Mouse (Mus musculus) thymus, postnatal 4 days (tissue): ENCODE measurements around the gene Psmd12.
"Not testable (repeated sequence)": the region's sequence is repeated elsewhere in the genome, so short reads cannot be mapped to it uniquely, and the experiment has no call there.

Experiments used
- DNase-seq: peaks from one replicate; pipeline ENCODE4 v3.0.0; 2021

The Psmd12 gene

DNA sequence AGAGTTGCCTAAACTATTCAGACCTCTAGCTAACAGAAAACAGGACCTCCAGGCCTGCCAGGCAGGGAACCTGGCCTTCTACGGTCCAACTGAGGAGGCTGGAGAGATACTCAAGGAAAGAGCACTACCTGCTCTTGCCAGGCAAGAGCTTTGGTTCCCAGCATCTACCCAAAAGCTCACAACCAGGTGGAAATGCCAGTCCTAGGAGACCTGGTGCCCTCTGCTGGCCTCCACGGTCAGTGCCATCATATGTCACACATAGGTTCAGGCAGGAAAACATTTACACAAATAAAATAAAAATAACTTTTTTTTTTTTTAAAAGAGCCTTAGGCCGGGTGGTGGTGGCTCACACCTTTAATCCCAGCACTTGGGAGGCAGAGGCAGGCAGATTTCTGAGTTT is 16.8 kb upstream of the Psmd12 start:
- peak; percentile 71 for DNase-seq

DNA sequence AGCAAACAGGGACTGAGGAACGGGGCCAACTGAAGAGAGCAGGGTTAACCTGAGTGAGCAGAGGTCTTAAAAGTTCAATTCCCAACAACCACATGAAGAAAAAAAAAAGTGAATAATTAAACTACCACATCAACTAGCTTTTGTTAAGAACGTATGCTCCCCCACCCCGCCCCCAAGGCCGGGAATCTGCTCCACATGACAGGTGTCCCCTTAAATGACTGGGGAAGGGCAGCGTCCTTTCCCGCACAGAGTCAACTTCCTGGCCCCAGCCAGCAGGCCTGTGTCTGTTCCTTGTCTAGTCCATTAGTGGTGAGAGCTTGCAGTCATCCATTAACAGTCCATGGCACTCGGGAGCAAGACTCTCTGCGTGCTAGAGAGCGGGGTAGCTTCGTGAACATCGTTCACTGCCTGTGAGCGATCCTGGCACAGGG is 16.0 kb upstream of the Psmd12 start:
- no peak for DNase-seq

DNA sequence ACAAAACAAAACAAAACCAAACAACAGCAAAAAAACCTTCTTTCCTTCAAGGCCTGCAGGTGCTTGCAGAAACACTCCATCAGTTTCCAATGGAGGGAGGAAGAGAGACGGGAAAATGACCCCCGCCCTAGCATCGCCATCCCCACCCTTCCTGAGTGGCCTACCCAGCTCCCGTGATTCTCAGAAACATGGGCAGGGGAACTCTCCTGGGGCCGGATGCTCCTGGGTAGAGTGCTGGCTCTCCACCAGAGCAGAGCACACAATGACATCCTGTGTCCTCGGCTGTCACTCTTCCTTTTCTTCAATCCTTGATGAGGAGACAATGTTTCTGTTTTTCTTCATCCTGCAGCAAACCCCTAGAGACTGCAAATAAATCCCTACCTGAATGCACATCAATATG is 15.1 kb upstream of the Psmd12 start:
- DNase-seq: peak; percentile 51

DNA sequence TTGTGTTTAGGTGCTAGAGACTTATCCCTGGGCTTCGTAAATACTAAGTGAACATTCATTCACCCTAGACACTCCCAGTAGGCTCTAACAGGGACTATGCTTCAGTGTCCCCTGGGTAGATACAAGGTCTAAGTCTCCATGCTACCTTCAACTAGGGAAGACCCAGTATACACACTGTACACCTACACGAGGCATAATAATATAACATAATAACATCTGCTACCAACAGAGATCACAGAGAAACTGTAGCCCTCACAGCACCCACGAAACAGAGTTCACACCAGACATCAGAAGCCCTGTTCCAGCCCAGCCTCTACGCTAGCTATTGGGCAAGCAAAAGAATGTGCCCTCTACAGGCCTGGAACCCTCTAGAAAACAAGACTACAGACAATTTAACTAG is 14.2 kb upstream of the Psmd12 start:
- DNase-seq: no peak

DNA sequence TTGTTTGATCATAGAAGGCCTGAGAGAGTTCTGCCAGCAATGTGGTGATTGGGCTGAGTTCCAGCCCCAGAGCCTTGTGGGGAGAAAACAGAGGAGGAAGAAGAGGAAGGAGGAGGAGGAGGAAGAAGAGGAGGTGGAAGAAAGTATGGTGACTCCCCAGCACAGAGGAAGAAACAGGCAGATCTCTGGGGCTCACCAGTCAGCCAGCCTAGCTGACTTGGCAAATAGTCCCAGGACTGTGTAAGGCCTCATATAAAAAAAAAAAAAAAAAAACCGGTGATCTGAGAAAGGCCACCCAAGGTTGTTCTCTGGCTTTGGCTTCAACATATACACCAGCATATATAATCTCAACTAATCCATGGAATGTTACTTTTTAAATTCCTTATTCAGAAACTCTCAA is 13.3 kb upstream of the Psmd12 start:
- DNase-seq: no peak

DNA sequence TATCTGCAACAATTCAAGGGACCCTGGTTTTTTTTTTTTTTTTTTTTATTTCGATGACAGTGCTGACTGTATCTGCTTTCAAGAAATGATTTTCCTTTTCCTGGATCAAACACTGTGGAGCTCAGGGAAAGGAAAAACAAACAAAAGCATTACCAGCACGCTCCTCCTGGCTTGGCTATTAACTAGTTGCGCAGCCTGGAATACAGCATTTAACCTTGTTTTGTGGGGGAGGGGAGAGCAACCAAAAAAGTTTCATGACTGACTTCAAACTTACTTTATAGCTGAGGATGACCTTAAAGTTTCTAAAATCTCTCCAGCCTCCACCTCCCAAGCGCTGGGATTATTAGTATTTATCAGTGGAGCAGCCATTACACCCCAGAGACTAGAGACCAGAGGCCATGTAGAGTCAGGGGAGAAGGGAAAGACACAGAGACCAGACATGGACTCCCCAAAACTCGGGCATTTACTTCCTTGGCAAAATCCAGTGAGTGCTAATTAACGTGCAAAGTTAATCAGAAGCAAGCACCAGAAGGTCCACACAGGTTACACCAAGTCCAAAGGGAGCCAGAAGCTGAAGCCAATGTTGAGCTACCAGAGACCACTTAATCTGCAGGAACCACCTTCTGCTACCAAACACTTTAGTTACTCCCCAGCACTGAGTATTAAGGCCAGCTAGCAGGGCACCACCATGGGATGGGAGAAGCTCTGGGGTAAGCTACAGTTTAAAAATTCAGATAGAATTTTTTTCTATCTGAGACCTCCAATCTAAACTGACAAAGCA is 12.5 kb upstream of the Psmd12 start:
- no peak for DNase-seq

DNA sequence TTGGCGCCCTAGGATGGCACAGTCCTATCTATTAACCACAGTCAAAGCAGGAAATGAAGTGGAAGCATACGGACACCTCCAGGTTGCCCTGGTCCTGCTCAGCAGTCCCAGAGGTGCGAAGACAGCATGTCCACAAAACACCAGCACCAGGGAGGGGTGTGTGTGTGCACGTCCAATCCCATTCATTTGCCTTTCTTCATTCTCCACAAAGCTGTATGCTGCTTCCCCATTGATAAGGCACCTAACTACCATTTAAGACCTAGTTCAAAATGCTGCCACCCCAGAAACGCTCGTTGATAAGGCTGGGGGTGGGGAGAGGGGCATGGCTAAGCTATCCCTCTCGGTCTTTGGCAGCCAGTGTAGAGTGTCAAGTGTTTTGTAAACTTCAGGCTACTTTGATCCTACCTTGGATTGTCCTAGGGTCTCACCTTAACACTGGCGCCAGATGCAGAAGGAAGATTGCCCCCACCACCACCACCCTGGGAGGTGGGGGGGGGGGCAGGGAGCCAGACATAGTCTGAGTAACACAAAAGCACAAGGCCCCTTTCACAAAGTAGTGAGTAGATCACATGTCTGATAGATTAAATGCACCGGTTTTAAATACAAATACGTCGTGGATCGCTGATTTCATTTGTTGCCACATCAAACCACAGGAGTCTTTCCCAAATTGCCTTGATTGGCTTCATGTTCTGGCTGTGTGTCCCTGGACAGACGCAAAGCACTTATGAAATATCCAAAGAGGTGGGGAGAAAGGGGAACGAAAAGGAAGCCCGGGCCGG is 10.8 kb upstream of the Psmd12 start:
- peak; percentile 31 for DNase-seq

DNA sequence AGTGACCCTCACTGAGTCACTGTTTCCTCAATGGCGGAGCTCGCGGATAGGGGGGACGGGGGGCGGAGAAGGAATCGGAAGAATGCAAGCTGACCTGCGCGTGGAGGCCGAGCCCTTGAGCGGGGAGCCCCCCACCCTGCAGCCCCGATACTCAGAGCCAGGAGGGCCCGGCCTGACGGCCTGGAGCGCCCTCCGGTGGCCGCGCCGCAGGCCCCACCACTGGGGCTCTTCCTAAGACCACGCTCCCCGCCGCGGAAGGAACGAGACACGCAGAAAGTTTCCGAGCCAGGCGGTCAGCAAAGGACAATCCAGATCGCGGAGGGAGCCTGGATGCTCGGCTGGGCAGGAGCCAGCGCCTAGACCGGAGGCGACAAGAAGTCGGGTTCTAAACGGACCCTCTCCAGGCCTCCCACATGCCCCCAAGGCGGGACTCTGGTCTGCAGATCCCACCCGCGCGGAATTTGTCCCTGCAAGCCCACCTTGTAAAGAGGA is 10.2 kb upstream of the Psmd12 start:
- peak; percentile 87 for DNase-seq

DNA sequence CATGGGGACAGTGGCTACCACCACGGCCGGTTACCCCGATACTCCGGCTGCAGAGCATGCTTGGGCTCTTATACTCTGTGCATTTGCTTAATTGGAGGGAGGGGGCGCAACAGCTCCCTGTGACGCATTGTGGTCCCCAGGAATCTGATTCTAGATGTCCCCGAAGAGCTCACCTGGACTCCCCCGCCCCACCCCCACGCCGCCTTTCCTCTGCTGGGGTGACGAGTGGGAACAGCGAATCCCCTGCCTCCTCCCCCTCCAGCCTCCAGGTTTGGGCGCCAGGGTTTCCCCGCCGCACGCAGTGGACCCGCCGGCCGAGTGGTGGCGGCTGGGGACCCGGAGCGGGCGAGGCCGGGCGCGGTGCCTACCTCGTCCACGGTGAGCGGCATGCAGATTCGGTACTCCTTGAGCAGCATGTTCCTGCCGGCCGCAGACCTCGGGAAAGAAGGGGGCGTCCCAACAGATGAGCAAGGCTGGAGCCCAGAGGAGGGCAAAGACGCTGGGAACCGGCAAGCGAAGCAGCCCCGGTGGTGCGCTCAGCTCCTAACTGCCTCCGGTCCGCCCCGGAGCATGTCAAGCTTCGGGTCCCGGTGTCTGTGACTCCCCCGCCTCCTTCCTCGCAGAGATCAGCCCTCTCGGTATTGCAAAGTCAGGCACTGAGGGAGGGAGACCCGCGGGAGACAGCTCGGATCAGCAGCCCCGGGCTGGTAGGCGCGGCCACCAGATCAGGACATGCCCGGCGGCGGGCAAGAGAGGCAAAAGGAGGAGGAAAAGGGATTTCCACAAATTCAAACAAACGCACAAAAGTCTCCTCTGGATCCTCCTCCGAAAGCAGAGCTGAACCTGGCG is 9.5 kb upstream of the Psmd12 start:
- DNase-seq: peak; percentile 79

DNA sequence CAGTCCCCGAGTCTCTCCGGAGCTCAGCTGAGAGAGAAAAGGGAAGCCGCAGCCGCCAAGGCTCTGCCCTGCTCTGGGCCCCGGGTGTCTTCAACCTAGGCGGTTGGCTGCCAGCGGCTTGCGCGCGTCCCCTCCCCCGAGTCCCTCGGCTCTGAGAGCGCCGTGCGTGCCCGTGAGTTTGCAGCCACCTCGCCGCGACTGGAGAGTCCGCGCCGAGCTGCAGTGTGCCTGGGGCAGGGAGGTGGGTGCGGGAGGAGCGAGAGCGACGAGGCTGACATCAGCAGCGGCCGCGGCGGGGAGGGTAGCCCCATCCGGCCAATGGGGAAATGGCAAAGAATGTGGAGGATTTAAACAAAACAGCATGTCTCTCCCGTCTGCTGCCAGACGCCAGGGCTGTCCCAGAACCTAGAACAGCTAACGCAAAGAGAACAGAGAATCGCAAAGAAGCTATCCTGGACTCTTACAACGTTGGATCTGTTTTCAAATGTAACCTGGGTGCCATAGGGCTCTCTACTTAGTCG is 8.7 kb upstream of the Psmd12 start, which contains the start of gene Pitpnc1:
TSS of gene Pitpnc1 (minus strand) at position 179 of the 521 bp plus-strand sequence.
- DNase-seq: peak; percentile 89

DNA sequence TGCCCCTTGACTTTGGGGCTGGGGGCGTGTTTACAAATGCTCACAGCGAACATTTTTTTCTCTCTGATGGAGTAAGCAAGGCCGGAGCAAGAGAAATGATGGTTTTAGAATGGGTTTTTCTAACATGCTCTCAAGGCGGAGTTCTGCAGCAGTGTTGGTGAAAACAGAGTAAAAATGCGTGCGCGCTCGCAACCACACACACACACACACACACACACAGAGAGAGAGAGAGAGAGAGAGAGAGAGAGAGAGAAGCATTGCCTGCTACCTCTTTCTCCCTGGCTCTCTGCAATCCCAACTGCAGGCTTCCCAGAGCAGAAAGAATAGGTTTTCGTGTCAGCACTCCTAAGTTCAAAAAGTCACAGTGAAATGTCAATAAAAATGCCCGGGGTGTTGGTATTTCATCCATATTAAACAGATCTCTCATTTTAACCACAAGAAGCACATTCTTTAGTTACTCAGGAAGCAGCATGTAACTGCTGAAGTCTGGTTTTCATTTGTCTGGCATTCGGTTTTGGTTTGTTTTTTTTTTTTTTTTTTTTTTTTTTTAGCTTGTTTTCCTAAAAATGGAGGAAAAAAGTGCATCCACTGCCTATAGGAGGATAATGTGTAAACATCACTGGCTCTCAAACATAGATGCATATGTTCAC is 8.1 kb upstream of the Psmd12 start:
- DNase-seq: no peak

DNA sequence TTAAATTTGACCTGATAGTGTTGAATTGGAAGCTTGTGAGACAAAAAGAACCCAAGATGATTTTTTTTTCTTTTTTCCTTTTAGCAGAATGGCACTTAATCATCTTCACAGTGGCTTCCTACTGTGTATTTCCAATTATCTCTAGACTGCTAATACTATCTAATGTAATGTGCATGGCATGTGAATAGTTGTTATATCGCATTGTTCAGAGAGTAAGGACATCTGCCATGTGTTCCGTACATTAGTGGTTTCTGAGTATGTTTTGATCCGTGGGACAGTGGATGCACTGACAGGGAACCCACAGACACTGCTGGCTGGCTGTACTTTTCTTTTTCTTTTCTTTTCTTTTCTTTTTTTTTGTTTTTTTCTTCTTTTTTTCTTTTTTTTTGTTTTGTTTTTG is 7.0 kb upstream of the Psmd12 start:
- no peak for DNase-seq

DNA sequence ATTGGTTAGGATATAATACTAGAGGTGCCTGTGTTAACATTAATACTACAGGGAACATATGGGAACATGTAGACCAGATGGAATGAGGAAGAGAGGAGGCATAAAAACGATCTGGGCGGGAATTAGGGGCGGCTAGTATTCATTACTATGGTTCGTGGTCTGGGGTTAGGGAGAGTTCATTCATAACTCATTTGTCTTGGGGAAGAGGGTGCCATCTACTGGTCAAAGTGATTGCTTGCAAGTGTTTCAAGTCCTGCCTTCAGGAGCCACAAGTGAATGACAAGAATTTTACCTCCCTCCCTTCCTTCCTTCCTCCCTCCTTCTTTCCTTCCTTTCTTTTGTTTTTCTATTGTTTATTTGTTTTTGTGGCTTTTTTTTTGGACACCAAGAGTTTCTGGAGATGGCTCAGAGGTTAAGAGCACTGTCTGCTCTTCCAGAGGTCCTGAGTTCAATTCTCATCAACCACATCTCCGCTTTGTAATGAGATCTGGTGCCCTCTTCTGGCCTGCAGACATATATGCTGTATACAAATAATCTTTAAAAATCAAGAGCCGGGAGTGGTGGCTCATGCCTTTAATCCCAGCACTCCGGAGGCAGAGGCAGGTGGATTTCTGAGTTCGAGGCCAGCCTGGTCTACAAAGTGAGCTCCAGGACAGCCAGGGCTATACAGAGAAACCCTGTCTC is 6.0 kb upstream of the Psmd12 start:
- DNase-seq: peak; percentile 59

DNA sequence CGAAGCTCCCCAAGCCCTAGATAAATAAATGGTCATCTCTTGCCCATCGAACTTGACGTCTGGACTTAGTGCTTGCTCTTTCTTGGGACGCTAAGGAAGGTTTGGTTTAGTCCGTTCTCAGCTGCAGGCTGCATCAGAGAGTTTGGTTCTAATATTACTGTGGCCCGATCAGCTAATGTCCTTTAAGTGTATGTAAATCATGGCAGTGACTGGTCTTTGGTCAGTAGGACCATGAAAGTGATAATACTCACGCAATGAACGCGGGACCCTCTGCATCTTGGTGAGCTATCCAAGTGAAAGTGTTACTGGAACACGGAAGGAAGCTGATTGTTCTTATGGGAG is 549 bp downstream of the Psmd12 start:
- no peak for DNase-seq

DNA sequence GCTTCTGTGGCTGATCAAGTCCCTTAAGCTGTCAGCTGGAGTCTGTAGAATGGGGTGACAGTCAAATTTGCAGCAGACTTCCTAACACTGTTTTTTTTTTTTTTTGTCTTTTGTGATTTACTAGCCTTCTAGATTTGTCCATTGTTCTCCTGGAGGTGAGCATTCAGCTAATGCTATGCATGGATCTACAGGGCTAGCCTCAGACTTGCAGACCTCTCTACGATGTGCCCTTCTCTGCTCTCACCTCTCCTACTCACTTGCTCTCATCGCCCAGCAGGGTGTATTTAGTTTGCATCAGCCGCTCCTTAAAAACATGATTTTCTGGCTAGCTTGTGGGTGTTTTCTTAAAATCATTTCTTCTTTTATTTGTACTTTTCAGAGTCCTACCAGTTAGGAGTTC is 5.1 kb downstream of the Psmd12 start:
- DNase-seq: no peak

DNA sequence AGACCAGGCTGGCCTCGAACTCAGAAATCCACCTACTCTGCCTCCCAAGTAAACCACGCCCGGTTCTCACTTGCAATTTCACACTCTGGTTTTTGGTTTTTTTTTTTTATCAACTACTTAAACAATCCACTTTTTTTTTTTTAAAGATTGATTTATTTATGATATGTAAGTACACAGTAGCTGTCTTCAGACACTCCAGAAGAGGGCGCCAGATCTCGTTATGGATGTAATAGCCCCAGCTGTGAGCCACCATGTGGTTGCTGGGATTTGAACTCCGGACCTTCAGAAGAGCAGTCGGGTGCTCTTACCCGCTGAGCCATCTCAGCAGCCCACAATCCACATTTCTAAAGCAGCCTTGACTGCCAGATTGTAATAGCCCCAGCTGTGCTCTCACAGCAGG is 23.5 kb downstream of the Psmd12 start:
- DNase-seq: no peak

DNA sequence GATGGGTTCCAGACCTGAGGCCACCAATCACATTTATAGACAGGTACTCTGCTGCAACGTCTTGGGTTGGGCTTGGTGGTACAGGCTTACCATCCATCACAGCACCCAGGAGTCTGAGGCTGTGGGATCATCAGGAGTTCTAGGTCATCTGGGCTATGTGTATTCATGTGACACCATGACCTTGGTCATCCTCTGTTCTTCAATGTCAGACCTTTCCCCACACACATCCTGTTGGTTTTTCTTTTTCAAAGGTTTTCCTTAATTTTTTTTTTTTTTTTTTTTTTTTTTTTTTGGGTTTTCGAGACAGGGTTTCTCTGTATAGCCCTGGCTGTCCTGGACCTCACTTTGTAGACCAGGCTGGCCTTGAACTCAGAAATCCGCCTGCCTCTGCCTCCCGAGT is 25.1 kb downstream of the Psmd12 start:
- not testable (repeated sequence) for DNase-seq

DNA sequence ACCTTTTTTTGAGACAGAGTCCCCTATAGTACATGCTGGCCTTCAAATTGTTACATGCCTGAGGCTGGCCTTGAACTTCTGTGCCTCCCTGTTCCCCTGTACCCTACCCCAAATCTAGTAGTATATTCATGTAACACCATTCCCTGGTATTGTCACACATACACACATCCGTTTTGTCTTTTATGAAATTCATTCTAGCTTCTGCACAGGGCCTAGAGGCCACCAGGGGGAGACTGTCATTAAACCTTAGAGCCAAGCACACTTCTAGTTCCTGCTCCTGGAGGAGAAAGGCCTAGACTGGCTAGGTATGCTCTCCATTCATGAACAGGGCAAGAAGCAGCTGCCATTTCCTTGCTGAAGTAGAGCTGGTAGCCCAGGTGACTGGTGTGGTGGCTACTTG is 27.0 kb downstream of the Psmd12 start:
- peak; percentile 71 for DNase-seq

DNA sequence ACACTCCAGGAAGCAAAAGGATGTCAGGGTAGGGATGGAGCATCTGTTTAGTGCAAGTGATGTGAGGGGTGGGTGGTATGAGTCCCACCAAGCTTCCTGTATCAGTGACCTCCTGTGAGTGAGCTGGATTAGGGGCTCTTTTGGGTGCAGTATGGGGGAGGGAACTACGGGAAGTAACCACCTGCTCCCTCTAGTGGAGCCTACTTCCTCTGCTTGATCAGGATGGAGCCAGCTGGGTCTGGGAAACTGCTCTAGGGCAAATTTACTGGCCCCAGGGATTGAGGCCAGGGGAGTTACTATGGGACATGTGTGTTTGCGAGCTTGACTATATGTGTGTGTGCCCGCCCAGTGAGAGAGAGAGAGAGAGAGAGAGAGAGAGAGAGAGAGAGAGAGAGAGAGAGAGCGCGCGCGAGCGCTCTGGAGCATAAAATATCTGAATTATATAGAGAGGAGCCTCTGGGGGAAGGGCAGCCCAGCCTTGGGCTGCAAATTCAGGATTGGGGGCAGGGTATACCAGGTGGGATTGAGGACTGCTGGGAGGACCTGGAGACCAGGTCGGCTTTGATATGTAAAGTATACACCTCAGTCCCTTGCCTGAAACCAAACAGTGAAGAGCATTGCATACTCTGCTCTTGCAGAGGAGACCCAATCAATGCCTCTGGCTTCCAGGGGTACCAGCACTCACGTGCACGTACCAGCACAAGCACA is 30.5 kb downstream of the Psmd12 start:
- peak; percentile 42 for DNase-seq

DNA sequence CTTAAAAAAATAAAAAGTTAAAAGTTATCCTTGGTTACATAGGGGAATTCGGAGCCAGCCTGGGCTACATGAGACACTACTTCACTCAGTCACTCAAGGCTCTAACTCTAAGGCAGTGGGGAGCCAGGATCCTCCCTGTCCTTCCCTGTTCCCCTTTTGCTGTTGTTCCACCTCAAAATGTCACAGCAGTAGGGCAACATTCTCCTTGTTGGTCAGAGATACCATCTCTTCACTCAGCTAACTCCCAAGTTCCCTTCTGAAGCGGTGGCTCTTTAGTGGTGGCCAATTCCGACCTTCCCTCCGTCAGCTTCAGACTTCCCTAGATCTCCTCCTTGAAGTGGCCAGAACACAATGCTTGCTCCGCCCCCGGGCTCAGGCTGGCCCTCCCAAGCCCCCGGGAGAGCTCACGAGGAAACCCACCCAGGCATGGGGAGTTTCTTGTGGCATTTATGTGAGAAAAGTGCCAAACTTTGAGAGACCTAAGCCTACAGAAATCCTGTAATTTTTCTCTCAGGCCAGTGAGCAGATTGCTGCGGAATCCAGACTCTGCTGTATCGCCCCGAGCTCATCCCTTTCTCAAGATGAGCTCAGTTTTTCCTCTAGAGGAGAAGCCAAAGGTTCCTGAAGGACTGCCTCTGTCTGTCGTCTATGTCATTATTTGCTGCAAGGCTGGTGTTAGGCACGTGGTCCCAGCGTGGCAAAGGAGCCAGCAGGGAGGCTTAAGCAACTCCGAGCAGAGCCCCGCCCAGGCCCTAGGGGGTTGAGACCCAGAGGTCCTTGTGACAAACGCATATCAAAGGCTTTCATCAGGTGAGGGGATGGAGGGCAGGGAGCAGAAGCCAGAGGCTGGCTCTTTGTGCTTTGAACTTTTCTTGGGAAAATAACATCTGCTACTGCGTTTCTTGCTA is 31.3 kb downstream of the Psmd12 start:
- peak; percentile 61 for DNase-seq
